Mouse (Mus musculus) CH12.LX (cell line): ENCODE measurements around the gene Sphk1.

ENCODE experiments used
- BHLHE40 ChIP-seq: IDR thresholded peaks from 2 replicates; pipeline ENCODE4 v1.6.1; 2011; ENCODE audit warnings: mild to moderate bottlenecking, low read depth, low read length, improper control_type of control experiment
- CHD1 ChIP-seq: IDR thresholded peaks from 2 replicates; pipeline ENCODE4 v1.6.1; 2012; ENCODE audit warnings: low read depth, low read length, improper control_type of control experiment, inconsistent platforms
- CTCF ChIP-seq, 2 experiments: IDR thresholded peaks in 1 of 2; conservative IDR thresholded peaks in 1 of 2; 2 replicates each; pipeline ENCODE4 v1.5.1; 2011 to 2012; ENCODE audit warnings: low read depth in 2 of 2, low read length in 2 of 2, improper control_type of control experiment in 1 of 2, inconsistent platforms in 1 of 2, mild to moderate bottlenecking in 1 of 2, moderate library complexity in 1 of 2
- EP300 ChIP-seq: IDR thresholded peaks from 2 replicates; pipeline ENCODE4 v1.6.1; 2011; ENCODE audit warnings: low read length, improper control_type of control experiment
- ETS1 ChIP-seq: conservative IDR thresholded peaks from 2 replicates; pipeline ENCODE4 v1.6.1; 2012; ENCODE audit warnings: low read depth, mild to moderate bottlenecking, inconsistent platforms, low read length, improper control_type of control experiment, moderate library complexity
- MAX ChIP-seq: IDR thresholded peaks from 2 replicates; pipeline ENCODE4 v1.6.1; 2011; ENCODE audit warnings: low read length, improper control_type of control experiment
- POLR2A ChIP-seq: IDR thresholded peaks from 2 replicates; pipeline ENCODE4 v1.6.1; 2011; ENCODE audit warnings: low read depth, mild to moderate bottlenecking, improper control_type of control experiment, low read length
- RCOR1 ChIP-seq: conservative IDR thresholded peaks from 2 replicates; pipeline ENCODE4 v1.6.1; 2012; ENCODE audit warnings: low read depth, mild to moderate bottlenecking, inconsistent platforms, low read length, improper control_type of control experiment
- TBP ChIP-seq: conservative IDR thresholded peaks from 2 replicates; pipeline ENCODE4 v1.6.1; 2011; ENCODE audit warnings: low read depth, low read length, improper control_type of control experiment
- TCF12 ChIP-seq: IDR thresholded peaks from 2 replicates; pipeline ENCODE4 v1.6.1; 2014; ENCODE audit warnings: low read depth, mild to moderate bottlenecking, inconsistent platforms, low read length, improper control_type of control experiment
- USF1 ChIP-seq: IDR thresholded peaks from 2 replicates; pipeline ENCODE4 v1.6.1; 2014; ENCODE audit warnings: low read depth, mild to moderate bottlenecking, inconsistent platforms, low read length, improper control_type of control experiment
- USF2 ChIP-seq: conservative IDR thresholded peaks from 2 replicates; pipeline ENCODE4 v1.6.1; 2011; ENCODE audit warnings: low read depth, low read length, improper control_type of control experiment
- ZNF384 ChIP-seq: IDR thresholded peaks from 2 replicates; pipeline ENCODE4 v1.6.1; 2012; ENCODE audit warnings: low read depth, low read length, improper control_type of control experiment, inconsistent platforms

GRCm38 (mm10) chr11:116550748-116551147 is 20.0 kb downstream of the Sphk1 start:
- TF ChIP-seq ZNF384 (no peak), BHLHE40 (no peak), CTCF (conservative IDR thresholded peaks at IDR 0.05 in 1 of 2, IDR thresholded peaks at IDR 0.05 in 1 of 2; ENCODE audit: low read depth in 2 of 2, low read length in 2 of 2) (no peak), POLR2A (no peak), CHD1 (no peak), EP300 (no peak), USF1 (no peak), ETS1 (no peak), TCF12 (no peak), TBP (no peak), USF2 (no peak), MAX (no peak), RCOR1 (no peak)
